Mouse (Mus musculus) midbrain, embryonic 11.5 days (tissue): ENCODE results near the gene Znrf3. TPM values are rescaled to one million over a fixed set of nuclear protein-coding genes. Genes with fewer than 3 reads are reported as not detected.

ENCODE experiments used
- ATAC-seq: fragments of 200-750 bp; cut with Nextera tagmentation; 2 replicates; pipeline ENCODE4 v1.8.0; 2017; ENCODE audit warnings: moderate TSS enrichment, moderate library complexity; ENCODE audit not compliant: low FRiP score
- DNase-seq: peaks from one replicate; pipeline ENCODE4 v3.0.0; 2015; ENCODE audit warnings: low spot score; ENCODE audit errors: missing footprints
- H3K27ac ChIP-seq: fragments of 300-500 bp; sonication (generic); 2 replicates; pipeline ENCODE4 v1.5.1; 2014; ENCODE audit warnings: low read depth, low read length
- H3K27me3 ChIP-seq: fragments of 300-500 bp; sonication (generic); 2 replicates; pipeline ENCODE4 v1.6.1; 2014; ENCODE audit warnings: mild to moderate bottlenecking, low read length, moderate library complexity, mixed read lengths; ENCODE audit not compliant: control insufficient read depth, insufficient read depth
- H3K36me3 ChIP-seq: fragments of 300-500 bp; sonication (generic); 2 replicates; pipeline ENCODE4 v1.6.1; 2014; ENCODE audit warnings: mild to moderate bottlenecking, low read length, moderate library complexity, mixed read lengths; ENCODE audit not compliant: control insufficient read depth, insufficient read depth
- H3K4me1 ChIP-seq: fragments of 300-500 bp; sonication (generic); 2 replicates; pipeline ENCODE4 v1.6.1; 2014; ENCODE audit warnings: low read length; ENCODE audit not compliant: control insufficient read depth, insufficient read depth
- H3K4me2 ChIP-seq: fragments of 300-500 bp; sonication (generic); 2 replicates; pipeline ENCODE4 v1.6.1; 2014; ENCODE audit warnings: mild to moderate bottlenecking, moderate library complexity
- H3K4me3 ChIP-seq: fragments of 300-500 bp; sonication (generic); 2 replicates; pipeline ENCODE4 v1.5.1; 2014; ENCODE audit warnings: low read depth, low read length
- H3K9ac ChIP-seq: fragments of 300-500 bp; sonication (generic); 2 replicates; pipeline ENCODE4 v1.6.1; 2014; ENCODE audit warnings: low read length
- H3K9me3 ChIP-seq: fragments of 300-500 bp; sonication (generic); 2 replicates; pipeline ENCODE4 v1.6.1; 2016; ENCODE audit warnings: low read length; ENCODE audit not compliant: control insufficient read depth
- WGBS: fragments of 180-500 bp; shearing (Covaris S2); extraction: QIAGEN DNeasy Blood & Tissue Kit; methylation state at CpG from one replicate; pipeline ENCODE4 v1.1.7; 2014; 5-methylcytosine and 5-hydroxymethylcytosine counted together
- polyA plus RNA-seq: library from polyadenylated mRNA; unstranded; fragments of >200 nt; fragmentation: Nextera tagmentation; extraction: Ambion mirVana; gene quantifications from 2 replicates; pipeline ENCODE4 v1.2.1, GENCODE M21; 2014

Znrf3 gene
- polyA plus RNA-seq, 1 experiment from 2014 or later, result 10.4 TPM

DNA sequence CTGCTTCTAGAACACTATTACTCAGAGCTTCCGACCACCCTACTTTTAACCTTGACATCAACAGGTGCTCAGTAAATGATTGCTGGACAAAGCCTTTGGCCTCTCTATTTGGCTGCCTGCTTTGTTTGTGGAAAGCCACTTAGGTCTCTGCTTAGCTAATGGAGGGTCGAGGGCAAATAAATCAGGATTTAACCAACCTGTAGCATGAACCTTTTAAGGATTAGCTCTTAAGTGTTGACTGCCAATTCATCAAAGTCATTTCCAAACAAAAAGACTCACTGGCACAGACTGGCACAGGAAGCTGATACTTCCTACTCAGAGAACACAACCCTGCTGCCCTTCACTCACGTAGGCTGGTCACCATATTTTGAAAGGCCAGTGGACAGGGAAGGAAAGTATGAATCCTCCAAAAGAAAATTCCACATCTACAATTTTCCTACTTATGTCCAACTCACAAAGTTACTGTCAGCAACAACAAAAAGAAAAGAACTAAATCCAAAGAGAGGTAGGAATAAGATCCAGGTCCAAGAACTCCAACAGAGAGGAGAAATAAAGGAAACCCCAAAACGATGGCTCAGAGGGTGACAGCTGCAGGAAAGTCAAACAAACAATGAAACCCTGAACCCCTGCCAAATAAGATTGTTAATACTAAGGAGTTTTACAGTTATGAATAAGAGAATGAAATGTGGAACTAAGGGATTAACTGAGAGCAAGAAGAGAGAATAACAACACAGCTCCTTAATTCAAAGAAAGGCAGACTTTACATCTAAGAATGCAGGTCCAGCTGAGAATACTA, 97.6 kb downstream of the Znrf3 start:
- Histone ChIP-seq H3K9me3 (no peaks in the 10 kb centered on the region; the same call in 1 of the 2 replicates), H3K4me1 (no peaks in the 10 kb centered on the region), H3K27me3 (no peaks in the 10 kb centered on the region), H3K4me3 (no peak overlapping the region), H3K36me3 (no peaks in the 10 kb centered on the region), H3K27ac (no peak overlapping the region), H3K9ac (no peak overlapping the region), H3K4me2 (no peak overlapping the region)
- DNase-seq (no peak), ATAC-seq (no peak)
- 65% methylated on average over 4 of the region's 4 CpGs for WGBS

DNA sequence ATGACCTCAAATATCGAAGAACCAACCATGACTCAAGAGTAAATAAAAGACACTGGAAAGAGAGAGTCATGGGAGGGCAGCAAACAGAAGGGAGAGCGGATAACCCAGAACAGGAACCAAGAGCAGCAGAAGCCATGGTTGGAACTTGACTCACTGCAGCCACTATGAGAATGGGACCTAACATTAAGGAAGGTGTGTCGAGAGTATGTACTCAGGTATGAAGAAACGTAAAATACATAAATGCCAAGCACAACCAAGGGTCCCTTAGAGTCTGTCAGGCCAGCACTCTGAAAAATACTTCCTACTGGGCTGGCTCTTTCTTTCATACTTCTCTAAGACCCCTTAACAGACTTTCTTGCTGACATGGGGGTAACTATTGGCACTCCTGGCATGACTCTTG, 100.9 kb downstream of the Znrf3 start:
- DNase-seq (no peak), ATAC-seq (no peak)
- Histone ChIP-seq H3K27ac (no peak overlapping the region), H3K9me3 (no peaks in the 10 kb centered on the region; the same call in 1 of the 2 replicates), H3K4me3 (no peak overlapping the region), H3K4me2 (no peak overlapping the region), H3K27me3 (no peaks in the 10 kb centered on the region), H3K9ac (no peak overlapping the region), H3K4me1 (no peaks in the 10 kb centered on the region), H3K36me3 (no peaks in the 10 kb centered on the region)
- 95% methylated on average over 4 of the region's 4 CpGs for WGBS

DNA sequence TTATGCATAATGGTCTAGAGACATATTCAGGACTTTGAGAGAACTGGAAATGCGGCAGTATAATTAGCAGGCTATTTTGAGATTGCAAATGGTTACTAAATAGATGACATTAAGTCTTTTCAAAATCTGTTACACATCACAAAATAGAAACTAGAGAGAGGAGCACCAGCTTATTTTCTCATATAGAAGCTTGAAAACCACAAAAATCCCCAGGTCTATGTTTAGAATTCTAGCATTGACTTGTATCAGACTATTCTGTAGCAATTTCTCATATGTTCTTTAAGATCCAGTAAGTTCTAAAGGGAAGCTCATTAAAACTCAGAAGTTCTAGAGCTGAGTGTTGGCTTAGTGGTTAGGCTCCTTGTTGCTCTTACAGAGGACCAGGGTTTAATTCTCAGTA, 104.9 kb downstream of the Znrf3 start:
- Histone ChIP-seq H3K4me3 (no peak overlapping the region), H3K9ac (no peak overlapping the region), H3K27me3 (no peaks in the 10 kb centered on the region), H3K9me3 (no peaks in the 10 kb centered on the region), H3K4me2 (no peak overlapping the region), H3K36me3 (peaks cover 2% of the 10 kb centered on the region; the same call in 1 of the 2 replicates), H3K27ac (no peak overlapping the region), H3K4me1 (no peaks in the 10 kb centered on the region)
- WGBS, result 93% methylated on average over 1 of the region's 1 CpGs
- DNase-seq, result no peak
- ATAC-seq, result no peak

DNA sequence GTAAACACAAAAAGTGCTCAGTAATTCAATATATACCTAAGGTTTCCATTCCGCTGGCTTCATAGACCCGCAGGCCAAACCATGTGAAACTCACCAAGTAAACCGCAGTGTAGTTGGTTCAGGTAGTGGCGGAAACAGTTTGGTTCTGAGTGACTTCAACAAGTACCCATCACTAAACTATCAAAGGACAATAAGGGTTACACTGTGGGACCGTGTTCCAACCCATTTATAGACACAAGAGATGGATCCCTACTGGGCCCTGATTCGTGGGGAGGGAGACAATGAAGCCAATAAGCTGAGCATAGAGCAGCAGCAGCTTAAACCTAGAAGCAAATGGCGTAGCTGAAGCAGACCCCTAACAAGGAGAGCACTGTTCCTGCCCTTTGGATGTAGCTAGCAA, 107.8 kb downstream of the Znrf3 start:
- Histone ChIP-seq H3K4me3 (no peak overlapping the region), H3K4me1 (no peaks in the 10 kb centered on the region), H3K9me3 (no peaks in the 10 kb centered on the region), H3K4me2 (no peak overlapping the region), H3K27ac (no peak overlapping the region), H3K27me3 (no peaks in the 10 kb centered on the region), H3K36me3 (peaks cover 2% of the 10 kb centered on the region; the same call in 1 of the 2 replicates), H3K9ac (no peak overlapping the region)
- no peak for ATAC-seq
- no peak for DNase-seq
- 93% methylated on average over 7 of the region's 7 CpGs for WGBS

DNA sequence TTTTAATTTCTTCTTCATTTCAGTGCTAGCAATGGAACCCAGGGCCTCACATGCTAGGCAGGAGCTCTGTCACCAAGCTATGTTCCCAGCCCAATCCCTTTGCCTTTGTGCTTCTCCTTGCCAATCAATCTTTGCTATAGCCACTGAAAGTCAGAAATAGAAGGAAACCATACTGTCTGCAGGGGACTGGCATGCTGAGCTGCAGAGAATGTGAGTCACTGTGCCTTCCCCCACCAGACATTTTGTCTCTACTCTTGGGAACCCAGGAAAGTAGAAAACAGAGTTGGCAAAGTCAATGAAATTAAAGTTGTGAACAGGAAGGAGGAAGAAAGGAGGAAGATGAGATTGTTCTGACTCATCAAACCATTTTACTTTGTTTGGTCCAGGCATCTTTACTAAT, 108.4 kb downstream of the Znrf3 start:
- peaks cover 2% of the 10 kb centered on the region; the same call in 1 of the 2 replicates for H3K36me3 ChIP-seq
- no peaks in the 10 kb centered on the region for H3K9me3 ChIP-seq
- no peaks in the 10 kb centered on the region for H3K27me3 ChIP-seq
- no peak overlapping the region for H3K4me3 ChIP-seq
- no peak for DNase-seq
- H3K4me1 ChIP-seq, result no peaks in the 10 kb centered on the region
- no peak for ATAC-seq
- H3K4me2 ChIP-seq, result no peak overlapping the region
- H3K27ac ChIP-seq, result no peak overlapping the region
- no peak overlapping the region for H3K9ac ChIP-seq

DNA sequence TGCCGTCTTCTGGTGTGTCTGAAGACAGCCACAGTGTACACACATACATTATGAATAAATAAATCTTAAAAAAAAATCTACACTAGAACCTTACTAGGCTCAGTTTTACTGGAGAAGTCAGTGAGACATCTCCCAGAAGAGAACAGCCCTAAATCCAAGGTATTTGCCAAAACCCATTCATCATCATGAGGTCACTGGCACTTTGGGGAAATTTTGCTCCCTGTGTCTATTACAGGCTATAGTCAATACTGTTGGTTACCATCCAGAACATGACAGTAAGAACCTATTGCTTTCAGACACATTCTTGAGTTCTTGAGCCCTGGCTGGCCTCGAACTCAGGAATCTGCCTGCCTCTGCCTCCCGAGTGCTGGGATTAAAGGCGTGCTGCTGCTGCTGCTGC, 113.8 kb downstream of the Znrf3 start:
- Histone ChIP-seq H3K4me2 (no peak overlapping the region), H3K9me3 (no peaks in the 10 kb centered on the region), H3K9ac (no peak overlapping the region), H3K36me3 (no peaks in the 10 kb centered on the region), H3K27me3 (no peaks in the 10 kb centered on the region), H3K4me3 (no peak overlapping the region), H3K27ac (no peak overlapping the region), H3K4me1 (no peaks in the 10 kb centered on the region)
- no peak for ATAC-seq
- DNase-seq, result no peak
- 98% methylated on average over 4 of the region's 4 CpGs for WGBS

DNA sequence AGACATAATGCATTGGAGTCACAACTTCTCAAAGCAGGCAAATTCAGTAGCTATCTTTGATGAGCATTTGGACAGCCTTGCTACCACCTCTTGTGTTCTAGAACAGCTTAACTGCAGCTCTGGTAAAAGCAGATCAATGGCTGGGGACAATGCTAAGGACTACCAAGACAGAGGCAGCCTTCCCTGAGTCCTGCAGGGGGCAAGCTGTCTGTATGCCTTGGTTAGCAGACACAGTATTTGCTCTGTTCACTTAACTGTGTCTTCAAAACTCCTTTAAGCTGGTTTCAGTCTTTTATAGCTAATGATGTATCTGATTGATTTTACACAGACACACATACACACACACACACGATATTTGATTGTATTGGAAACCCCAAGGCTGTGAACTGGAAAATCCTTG, 117.0 kb downstream of the Znrf3 start:
- Histone ChIP-seq H3K9me3 (no peaks in the 10 kb centered on the region), H3K4me3 (no peak overlapping the region), H3K36me3 (no peaks in the 10 kb centered on the region), H3K9ac (no peak overlapping the region), H3K27ac (no peak overlapping the region), H3K27me3 (no peaks in the 10 kb centered on the region), H3K4me2 (no peak overlapping the region), H3K4me1 (peaks cover 8% of the 10 kb centered on the region; the same call in 1 of the 2 replicates)
- ATAC-seq (no peak), DNase-seq (no peak)
- WGBS, result 36% methylated on average over 1 of the region's 1 CpGs

DNA sequence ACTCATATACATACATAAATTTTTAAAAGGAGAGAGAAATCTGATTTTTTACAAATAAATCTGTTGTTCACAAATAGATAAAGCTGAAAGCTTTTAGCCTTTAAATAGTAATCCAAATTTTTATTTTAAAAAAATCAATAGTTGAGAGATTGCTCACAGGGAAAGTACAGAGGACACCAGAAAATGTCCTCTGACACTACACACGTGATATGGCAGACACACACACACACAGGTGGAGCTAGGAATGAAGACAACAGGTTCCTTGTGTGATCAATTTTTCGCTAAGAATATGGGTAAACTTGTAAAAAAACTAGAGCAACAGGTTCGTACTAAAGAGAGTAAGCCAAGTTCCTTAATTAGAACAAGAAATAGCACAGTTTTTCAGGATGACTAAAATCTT, 118.4 kb downstream of the Znrf3 start:
- Histone ChIP-seq H3K27me3 (no peaks in the 10 kb centered on the region), H3K27ac (no peak overlapping the region), H3K4me3 (no peak overlapping the region), H3K36me3 (no peaks in the 10 kb centered on the region), H3K4me2 (no peak overlapping the region), H3K9ac (no peak overlapping the region), H3K9me3 (no peaks in the 10 kb centered on the region), H3K4me1 (peaks cover 12% of the 10 kb centered on the region; the same call in 1 of the 2 replicates)
- 94% methylated on average over 3 of the region's 3 CpGs for WGBS
- no peak for DNase-seq
- ATAC-seq, result no peak

DNA sequence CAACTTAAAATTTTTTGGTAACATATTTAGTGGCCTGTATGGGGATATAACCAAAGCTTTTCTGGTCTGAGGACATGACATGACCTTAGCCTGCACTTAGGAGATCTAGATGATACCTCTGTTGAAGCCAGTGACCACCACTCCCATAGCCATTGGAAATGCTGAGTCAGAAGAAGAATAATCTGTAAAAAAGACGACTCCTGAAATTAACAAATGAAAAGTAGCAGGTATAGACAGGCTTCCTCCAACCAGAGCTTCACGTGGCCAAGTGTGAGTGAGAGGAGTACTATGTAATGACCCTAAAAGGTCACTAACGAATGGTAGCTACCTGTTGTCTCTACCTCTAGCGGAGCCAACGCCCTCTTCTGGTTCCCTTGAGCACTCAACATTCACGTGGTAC, 119.4 kb downstream of the Znrf3 start:
- H3K27me3 ChIP-seq, result no peaks in the 10 kb centered on the region
- ATAC-seq (no peak), DNase-seq (no peak)
- WGBS, result 91% methylated on average over 6 of the region's 6 CpGs
- H3K36me3 ChIP-seq, result no peaks in the 10 kb centered on the region
- H3K9me3 ChIP-seq, result no peaks in the 10 kb centered on the region
- H3K4me3 ChIP-seq, result no peak overlapping the region
- peaks cover 12% of the 10 kb centered on the region; the same call in 1 of the 2 replicates for H3K4me1 ChIP-seq
- H3K9ac ChIP-seq, result no peak overlapping the region
- H3K4me2 ChIP-seq, result no peak overlapping the region
- H3K27ac ChIP-seq, result no peak overlapping the region
